Mouse (Mus musculus): ENCODE results near the gene Ntn5.
"Not testable (repeated sequence)": the region's sequence is repeated elsewhere in the genome, so short reads cannot be mapped to it uniquely, and the experiment has no call there.

The Ntn5 gene

GRCm38 (mm10) chr7:45683396-45684050 lies at the start of gene Ntn5:
Gene Ntn5, plus strand, starts transcription at chr7:45684022.
- DNase-seq (ENCODE audit: low spot score): no peak

- DNase-seq (ENCODE audit: low spot score): no peak
Observed at GRCm38 (mm10) chr7:45634946-45635681, 48.7 kb upstream of the Ntn5 start.

- no peak for DNase-seq (ENCODE audit: low spot score)
Observed at GRCm38 (mm10) chr7:45635711-45636688, 47.8 kb upstream of the Ntn5 start.

- DNase-seq (ENCODE audit: low spot score): no peak
Observed at GRCm38 (mm10) chr7:45637710-45638109, 46.1 kb upstream of the Ntn5 start.

- DNase-seq (ENCODE audit: low spot score): peak; percentile 93
Observed at GRCm38 (mm10) chr7:45638623-45639401, 45.0 kb upstream of the Ntn5 start.

GRCm38 (mm10) chr7:45639561-45640027 lies 44.2 kb upstream of the Ntn5 start, which contains the start of gene Mamstr:
Gene Mamstr, plus strand, starts transcription at chr7:45639977.
- DNase-seq (ENCODE audit: low spot score): no peak

- no peak for DNase-seq (ENCODE audit: low spot score)
Observed at GRCm38 (mm10) chr7:45640191-45640957, 43.4 kb upstream of the Ntn5 start.

GRCm38 (mm10) chr7:45641391-45642040 lies 42.3 kb upstream of the Ntn5 start:
- DNase-seq (ENCODE audit: low spot score): no peak

- no peak for DNase-seq (ENCODE audit: low spot score)
Observed at GRCm38 (mm10) chr7:45642083-45642482, 41.7 kb upstream of the Ntn5 start.

GRCm38 (mm10) chr7:45642503-45643255 lies 41.1 kb upstream of the Ntn5 start:
- no peak for DNase-seq (ENCODE audit: low spot score)

GRCm38 (mm10) chr7:45643441-45644178 lies 40.2 kb upstream of the Ntn5 start:
- DNase-seq (ENCODE audit: low spot score): peak; percentile 96

GRCm38 (mm10) chr7:45644183-45644582 lies 39.6 kb upstream of the Ntn5 start:
- DNase-seq (ENCODE audit: low spot score): peak; percentile 48

GRCm38 (mm10) chr7:45644872-45645590 lies 38.8 kb upstream of the Ntn5 start:
- no peak for DNase-seq (ENCODE audit: low spot score)

- no peak for DNase-seq (ENCODE audit: low spot score)
Observed at GRCm38 (mm10) chr7:45645591-45645971, 38.2 kb upstream of the Ntn5 start.

GRCm38 (mm10) chr7:45646671-45647070 lies 37.2 kb upstream of the Ntn5 start:
- no peak for DNase-seq (ENCODE audit: low spot score)

GRCm38 (mm10) chr7:45649351-45649750 lies 34.5 kb upstream of the Ntn5 start:
- no peak for DNase-seq (ENCODE audit: low spot score)

GRCm38 (mm10) chr7:45650484-45650883 lies 33.3 kb upstream of the Ntn5 start:
- DNase-seq (ENCODE audit: low spot score): not testable (repeated sequence)

Data from yolk sac, embryonic 10.5 days (tissue).